Mouse (Mus musculus): ENCODE results near the gene Spag9.

DNA sequence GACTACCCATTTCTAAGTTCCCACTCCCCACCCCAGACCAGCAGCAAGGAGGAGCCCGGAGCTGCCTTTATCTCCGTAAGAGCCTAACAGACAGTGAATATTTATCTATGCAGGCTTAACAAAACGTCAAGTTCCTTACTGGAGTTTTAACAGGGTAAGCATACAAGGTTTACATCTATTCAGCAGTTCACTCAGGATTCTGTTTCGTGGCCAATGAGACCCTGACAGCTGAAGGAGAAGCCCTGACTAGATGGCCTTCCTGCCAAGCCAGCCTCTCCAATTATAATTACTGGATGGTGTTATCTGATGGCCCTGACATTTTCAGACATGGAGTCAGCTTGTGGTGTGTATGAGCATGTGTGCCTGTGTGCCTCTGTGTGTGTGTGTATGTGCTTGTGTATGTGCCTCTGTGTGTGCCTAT lies 177.8 kb downstream of the Spag9 start:
- TF ChIP-seq EP300 (IDR thresholded peaks at IDR 0.05; ENCODE audit: insufficient read depth, low read depth, low read length), result no peak
- TF ChIP-seq CTCF (IDR thresholded peaks at IDR 0.05; ENCODE audit: low read depth, low read length), result no peak

All from ES-Bruce4 (cell line).